Mouse (Mus musculus) kidney, adult 9 months (tissue): ENCODE data around the gene Klrb1c.
"Not testable (repeated sequence)": the region's sequence is repeated elsewhere in the genome, so short reads cannot be mapped to it uniquely, and the experiment has no call there.

ENCODE experiments used
- DNase-seq: peaks from one replicate; pipeline ENCODE4 v3.0.0; 2022

The Klrb1c gene

DNA sequence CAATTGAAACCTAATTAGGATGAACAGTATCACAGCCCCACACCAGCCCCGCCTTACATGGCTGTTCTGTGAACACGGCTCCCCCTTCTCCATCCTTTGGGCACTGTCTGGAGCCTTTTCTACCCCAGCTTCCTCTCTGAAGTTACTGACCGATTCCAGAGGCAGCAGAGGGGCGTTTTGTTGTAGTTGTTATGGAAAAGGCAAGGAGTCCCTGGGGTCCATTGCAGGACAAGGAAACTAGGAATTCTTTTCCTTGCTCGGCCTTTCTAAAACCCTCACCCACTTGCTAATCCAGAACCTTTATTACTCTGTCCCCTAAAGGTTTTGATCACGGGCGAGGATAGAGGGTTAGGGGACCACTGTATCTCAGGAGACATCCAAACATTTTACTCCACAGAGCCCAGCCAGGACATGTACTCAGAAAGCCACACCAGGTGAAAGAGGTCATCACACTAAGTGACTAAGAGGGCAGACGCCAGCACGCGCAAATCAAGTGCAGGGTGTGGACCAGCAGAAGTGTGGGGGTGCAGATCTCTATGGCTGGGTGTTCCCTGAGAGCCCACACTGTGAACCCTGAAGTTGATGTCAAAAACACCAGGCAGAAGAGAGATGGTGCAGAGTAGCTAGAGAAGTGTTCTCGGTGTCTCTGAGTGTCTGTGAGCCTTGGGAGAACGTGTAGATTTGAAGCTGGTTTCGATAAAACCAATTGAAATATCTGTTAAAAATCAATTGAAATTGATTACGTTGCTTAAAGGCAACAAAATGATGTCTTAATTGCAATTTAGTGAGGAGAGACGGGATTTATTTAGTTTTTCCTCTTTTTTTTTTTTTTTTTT, 9.1 kb upstream of the Klrb1c start:
- no peak for DNase-seq

DNA sequence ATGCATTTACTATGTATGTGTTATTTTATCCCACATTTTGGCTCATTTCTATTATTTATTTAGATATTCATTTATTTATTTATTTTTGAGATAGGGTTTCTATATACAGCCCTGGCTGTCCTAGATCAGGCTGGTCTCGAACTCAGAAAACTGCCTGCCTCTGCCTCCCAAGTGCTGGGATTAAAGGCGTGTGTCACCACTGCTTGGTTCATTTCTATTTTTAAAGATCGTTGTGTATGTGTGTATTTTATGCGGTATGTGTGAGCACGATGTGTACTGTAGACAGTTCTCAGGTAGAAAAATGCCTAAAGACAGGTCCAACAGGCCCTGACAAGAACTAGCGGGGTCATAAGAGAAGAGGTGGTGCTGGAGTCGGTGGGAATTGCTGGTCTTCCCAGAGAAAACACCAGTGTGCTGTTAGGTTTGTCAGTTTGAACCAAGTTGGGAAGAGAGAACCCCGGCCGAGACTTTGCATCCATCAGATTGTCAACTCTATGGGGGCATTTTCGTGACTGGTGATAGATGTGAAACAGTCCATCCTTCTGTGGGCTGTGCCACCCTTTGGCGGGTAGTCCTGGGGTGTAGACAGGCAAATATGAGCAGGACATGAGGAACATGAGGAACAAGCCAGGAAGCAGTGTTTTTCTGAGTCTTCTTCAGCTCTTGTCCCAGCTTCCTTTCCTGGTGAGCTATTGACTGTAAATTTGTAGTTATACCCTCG, 8.3 kb upstream of the Klrb1c start:
- no peak for DNase-seq

DNA sequence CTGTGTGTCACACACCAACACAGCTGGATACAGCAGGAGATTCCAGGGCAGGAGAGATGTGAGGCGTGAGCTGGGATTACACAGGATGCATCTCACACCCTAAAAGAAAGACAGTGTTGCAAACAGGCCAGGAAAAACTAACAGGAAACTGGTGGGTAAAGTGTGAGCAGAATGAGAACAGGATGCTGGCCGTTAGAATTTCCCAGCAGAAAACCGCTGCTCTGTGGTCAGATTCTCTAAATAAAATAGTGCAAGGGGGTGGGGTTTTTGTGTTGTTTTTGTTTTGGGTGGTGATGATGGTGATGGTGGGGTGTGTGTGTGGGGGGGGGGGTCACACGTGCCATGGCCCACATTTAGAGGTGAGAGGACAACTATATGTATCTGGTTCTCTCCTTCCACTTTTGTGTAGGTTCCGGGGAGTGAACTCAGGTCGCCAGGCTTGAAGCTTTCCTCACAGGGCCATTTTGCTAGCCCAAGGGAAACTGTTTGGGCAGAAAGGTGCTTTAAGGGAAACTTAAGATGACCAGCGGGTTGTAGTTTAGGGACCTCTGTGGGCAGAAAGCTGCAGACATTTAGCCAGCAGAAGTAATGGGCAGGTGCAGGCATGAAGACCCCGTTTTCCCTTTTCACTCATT, 7.4 kb upstream of the Klrb1c start:
- no peak for DNase-seq

DNA sequence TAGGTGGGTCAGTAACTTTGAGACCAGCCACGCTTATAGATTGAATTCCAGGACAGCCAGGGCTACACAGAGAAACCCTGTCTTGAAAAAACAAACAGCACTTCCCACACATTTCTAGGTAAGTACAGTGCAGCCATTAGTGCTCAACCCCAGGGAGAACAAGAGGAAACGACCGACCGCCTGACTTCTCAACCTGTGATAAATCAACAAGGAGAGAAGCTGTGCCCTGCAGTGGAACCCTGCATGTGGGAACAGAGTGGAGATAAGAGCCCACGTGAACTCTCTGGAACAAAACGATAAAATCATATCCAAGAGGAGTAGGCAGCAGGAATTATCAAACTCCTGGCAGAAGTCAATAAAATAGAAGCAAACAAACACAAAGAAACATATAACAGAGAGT, 4.7 kb upstream of the Klrb1c start:
- DNase-seq: no peak

DNA sequence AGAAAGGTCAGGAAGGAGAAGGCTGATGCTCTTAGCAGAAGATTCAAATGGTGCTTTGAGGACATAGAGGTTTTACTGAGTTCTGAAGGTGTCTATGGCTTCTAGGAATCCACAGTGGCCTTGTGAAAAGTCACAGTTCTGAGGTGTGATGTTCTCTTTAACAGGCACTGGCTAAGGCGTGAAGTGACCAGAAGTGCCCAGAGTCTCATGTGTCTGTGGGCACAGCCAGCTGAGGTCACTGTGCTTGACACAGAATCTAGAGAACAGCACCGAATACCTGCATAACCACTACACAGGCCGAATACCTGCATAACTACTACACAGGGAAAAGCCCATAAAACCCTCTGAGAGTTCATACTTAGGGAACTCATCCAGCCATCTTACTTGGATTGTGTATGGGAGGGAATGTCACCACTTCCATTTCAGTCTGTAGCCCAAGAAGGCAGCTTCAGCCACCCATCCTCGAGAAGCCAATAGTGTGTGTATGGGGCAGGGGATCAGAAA, 1.5 kb upstream of the Klrb1c start:
- not testable (repeated sequence) for DNase-seq

DNA sequence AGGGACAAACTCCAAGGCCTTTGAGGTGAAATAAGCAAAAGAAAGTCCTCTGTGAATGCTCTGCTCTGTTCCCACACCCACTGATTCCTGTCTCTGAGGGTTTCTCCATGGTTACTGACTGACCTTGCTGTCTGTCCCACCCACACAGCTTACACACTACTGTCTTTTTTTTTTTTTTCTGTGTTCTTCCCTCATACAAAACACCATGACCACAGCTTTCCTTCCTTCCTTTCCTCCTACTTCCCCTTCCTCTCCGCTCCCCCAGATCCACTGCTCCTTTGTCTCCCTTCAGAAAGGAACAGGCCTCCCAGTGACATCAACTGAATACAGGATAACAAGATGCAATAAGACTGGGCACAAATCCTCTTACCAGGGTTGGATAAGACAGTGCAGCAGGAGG, 498 bp downstream of the Klrb1c start:
- no peak for DNase-seq

DNA sequence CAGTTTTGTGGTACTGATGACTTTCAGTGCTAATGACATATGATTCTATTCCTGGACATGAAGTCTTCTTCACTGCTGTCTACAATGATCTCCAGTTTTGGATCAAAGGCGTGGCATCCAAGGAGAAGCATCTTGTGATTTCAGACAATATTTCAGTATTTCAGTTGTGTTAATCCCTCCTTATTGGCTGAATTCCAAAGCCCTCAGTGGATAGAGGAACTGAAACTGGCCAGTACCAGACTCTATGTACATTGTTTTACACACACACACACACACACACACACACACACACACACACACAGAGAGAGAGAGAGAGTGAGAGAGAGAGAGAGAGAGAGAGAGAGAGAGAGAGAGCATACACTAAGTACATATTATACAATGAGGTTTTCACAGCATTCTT, 2.6 kb downstream of the Klrb1c start:
- not testable (repeated sequence) for DNase-seq

DNA sequence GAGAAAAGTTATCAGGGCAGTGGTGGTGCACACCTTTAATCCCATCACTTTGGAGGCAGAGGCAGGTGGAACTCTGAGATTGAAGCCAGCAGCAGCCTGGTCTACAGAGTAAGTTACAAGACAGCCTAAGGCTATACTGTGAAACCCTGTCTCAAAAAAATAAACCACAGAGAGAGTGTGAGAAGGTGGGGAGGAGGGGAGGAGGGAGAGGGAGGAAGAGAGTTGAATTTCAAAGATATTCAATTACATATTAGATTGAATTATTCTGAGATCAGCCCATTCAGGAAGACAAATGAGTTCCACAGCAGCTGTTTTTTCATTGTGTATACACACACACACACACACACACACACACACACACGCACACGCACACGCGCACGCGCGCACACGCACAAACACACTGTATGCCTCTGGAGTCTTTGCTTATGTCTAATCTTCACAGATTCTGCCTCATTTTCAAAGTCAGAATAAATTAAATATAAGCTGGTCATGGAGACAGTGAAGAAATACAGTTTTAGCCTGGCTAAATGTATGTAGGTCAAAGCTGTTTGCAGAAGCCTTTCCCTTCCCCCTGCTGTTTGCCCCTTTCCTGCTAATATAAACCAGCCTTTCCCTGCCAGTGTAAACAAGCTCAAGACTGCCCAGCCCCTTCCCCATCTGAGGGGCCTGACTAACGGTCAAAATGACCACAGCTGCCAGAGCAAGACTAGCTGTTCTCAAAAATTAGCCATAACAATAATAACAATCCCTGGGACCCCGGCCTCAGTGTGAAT, 19.3 kb downstream of the Klrb1c start:
- no peak for DNase-seq

DNA sequence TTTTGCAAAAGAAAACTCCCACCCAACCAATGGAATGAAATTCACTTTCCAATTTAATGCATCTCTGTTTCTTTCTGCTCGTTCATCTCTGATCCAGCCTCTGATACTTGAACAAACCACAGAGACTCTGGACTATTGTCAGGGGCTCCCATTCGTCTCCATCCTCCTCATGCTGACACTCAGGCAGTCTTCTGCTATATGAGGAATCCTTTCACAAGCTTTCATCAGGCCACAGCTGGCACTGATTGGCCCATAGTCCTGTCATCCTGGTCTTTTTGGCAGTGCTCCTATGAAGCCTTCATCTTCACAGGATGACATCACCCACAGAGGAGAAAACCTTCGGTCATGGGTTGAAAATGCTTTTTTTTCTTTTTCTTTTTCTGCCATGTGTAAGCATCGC, 21.0 kb downstream of the Klrb1c start:
- DNase-seq: no peak

DNA sequence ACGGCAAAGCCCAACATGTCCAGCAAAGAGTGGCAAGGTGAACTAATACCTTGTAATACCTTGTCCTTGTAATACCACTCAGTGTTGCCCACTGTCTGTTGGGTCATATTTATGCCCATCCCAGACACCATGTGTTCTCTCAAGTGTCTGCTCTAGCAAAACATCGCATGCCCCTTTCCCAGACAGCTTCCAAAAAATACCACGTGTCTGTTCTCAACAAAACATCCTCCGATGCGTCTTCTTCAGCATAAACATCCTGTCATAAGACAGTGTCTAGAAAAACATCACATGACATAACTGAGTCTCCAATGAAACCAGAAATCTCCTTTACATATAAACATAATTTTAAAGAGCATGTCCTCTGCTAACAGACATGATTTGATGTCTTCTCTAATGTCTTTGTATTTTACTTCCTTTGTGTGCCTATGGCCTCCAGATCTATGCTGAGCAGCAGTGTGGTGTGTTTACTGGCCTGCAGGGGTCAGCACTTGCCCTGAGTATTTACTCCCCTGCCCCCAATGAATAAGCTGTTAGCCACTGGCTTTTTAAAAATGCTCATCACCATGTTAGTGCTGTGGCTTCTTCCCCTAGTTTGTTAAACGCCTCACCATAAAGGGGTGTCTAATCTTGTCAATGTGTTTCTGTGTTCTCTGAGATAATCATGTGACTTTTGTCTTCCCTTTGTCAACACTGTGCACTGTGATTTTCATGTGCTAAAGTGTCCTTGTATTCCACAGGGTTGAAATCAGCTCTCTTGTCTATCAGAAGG, 22.3 kb downstream of the Klrb1c start:
- peak; percentile 62 for DNase-seq

DNA sequence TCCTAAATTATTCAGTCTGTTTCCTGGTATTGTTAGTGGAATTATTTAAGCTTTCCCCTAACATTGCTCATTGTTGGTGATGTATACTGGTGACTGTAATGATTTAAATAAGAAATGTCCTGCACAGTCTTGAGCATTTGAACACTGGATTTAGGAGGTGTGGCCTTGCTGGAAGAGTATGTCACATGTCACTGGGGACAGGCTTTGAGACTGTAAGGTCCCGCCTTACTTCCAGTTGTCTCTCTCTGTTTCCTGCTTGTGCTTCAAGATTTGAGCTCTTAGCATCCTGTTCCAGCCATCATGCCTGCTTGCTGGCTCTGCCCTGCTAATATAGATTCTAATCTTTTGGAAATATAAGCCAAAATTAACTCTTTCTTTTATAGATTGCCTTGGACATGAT, 23.8 kb downstream of the Klrb1c start:
- DNase-seq: no peak

DNA sequence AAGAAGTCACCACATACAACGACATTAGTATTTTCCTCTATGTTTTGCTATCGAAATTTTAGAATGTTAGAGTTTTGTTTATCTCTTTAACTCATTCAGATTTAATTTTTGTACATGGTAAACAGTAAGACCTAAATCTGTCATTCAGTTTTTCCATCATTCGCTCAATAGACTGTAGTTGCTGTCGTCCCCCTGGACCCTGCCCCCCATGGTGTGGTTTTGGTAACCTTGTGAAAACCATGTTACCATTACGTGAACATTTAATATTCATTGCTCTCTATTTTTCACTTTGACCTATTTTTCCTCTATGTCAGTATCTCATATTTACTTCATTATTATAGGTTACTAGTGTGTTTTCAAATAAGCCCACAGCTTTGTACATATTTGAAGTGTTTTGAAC, 24.4 kb downstream of the Klrb1c start:
- no peak for DNase-seq

DNA sequence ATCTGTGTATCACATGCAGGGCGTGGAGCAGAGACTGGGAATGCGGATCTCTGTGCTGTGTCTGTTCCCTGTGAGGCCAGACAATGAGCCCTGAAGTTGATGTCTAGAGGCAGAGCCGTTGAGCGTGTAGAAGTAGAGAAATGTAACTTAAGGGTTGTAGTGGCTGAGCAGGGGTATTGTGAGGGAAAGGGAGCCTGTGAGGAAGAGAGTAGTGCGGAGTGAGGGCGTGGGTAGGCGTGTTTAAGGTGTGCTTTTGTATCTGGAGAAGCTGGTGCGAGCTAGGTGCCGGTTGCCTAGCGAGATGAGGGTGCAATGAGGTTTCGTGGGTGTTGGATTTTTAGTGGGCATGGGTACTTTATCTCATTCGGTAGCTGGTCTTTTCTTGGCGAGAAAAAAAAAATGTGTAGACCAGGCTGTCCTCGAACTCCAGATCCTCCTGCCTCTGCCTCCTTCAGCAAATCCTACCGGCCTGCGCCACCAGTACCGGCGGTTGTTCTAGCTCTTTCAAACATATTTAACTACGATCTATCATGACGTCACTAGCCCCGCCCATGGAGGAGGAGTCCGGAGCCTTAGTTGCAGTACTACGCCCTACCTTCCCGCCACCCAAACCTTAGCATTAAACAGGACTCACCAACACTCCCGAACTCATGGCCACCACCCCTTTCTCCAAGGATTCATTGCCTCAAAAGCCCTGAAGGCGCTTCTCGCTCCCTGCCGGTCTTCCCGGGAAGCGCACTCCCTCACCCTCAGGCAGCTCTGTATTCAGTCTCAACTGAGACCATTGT, 25.1 kb downstream of the Klrb1c start:
- peak; percentile 100 for DNase-seq

DNA sequence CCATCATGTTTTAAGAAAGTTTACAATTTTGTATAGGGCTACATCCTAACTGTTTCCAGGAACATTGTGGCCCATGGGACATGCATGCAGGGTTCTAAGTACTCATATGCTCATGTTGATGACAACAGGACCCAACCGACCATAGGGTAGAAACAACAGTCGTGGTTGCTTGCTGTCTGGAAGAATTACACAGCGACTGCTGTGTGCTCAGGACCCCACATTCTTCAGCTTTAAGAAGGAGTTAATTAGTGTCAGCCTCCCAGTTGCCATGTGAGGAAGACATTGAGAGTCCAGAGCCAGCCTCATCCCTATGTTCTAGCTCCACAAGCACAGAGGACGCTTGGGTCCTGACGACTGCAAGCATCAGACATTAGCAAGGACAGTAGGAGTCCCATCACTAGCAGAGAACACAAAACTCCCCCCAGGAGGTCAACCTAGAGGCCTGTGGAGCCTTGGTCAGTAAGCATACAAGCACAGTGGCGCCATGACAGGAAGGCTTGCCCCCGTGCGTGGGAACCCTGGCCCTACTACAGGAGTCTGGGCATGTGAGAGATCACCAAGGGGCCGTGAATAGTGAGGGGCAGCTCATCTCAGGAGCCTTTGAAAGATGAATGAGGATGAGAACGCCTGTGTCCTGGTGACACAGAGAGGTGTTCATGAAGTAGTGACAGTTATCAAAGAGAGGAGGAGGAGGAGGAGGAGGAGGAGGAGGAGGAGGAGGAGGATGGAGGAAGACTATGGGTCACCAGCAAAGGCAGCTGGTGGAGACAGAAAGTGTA, 25.9 kb downstream of the Klrb1c start:
- not testable (repeated sequence) for DNase-seq

DNA sequence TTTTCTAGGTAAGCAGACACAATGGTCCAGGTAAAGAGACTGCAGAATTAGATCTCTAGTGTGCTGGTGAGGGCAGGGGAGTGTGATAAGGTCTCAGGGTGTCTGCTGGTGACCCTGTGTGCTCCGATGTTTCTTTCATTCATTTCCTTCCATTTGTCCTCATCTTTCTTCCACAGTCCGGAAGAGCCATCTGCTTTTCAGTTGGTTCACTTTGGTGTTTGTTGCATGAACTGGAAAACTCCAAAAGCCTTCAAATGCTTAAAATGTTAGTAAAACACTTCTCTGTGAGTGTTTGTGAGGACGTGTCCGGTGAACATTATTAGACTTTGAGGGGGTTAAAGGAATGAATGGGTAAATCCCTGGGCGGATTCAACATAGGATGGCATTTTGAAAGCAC, 27.9 kb downstream of the Klrb1c start:
- DNase-seq: no peak

DNA sequence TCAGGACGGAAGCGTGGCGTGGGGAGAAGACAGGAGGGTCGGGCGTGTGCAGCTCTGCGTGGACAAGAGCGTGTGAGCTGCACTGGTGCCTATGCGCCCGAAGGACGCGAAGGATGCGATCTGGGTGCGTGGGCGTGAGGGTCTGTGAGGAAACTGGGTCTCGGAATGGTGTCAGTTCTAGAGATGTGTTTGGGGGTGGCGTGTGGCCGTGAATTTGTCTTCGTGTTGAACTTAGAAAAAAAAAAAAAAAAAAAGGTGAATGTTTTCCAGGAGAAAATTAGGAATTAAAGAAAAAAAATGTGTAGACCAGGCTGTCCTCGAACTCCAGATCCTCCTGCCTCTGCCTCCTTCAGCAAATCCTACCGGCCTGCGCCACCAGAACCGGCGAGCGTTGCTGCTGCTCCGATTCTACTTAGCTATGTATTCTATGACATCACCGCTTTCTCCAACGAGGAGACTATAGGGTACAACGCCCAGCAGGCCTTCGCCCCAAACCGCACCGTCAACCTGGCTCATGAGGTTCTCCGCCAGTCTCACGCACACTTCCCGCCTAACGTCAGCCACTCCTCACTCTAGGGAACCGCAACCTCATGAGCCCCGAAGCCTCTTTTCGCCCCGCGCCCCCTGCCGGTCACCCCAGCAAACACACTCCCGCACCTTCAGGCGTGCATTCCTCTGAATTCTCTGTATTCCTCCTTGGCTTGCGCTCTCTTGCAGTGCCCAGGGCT, 28.4 kb downstream of the Klrb1c start:
- DNase-seq: peak; percentile 94

DNA sequence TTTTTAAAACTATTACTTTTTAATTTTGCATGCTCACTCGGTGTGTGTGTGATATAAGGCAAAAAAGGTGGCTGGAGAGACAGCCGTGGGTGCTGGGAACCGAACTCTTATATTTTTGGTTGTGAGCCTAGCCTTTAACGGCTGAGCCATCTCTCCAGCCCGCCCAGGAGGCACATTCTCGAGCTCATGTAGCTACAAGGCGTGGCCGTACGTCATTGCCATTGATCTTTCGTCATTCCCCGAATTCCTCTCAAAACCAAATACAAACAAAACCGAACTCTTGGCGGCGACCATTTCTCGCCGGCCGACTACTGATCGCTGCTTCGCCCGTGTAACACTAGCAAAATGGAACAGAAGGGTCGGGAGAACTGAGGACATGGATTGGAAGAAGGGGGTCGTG, 29.0 kb downstream of the Klrb1c start:
- peak; percentile 94 for DNase-seq

DNA sequence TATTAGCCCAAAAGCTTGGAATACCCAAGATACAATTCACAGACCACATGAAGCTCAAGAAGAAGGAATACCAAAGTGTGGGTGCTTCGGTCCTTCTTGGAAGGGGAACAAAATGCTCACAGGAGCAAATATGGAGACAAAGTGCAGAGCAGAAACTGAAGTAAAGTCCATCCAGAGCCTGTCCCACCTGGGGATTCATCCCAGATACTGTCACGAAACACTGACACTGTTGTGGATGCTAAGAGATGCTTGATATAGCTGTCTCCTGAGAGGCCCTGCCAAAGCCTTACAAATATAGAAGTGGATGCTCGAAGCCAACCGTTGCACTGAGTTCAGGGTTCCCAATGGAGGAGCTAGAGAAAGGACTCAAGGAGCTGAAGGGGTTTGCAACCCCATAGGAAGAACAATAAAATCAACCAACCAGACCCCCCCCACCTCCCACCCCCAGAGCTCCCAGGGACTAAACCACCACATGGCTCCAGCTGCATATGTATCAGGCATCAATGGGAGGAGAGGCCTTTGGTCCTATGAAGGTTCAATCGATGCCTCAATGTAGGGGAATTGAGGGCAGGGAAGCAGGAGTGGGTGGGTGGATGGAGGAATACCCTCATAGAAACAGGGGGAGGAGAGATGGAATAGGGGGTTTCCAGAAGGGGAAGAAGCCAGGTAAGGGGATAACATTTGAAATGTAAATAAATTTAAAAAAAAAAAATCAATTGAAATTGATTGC, 29.6 kb downstream of the Klrb1c start:
- no peak for DNase-seq

DNA sequence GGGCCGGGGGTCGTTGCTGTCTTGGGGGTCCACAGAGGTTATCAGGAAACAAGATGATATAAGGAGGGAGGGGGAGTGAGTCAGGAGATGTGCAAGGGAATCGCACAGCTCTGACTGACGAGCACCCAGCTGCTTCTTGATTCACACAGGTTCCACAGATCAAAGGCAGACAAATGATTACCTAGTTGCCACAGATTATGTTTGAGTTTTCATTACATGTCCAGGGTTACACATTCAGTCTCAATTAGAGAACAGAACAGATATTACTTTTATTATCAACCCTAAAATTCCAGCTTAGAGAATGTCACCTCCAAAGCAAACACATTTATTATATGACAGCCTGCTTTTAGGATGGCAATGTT, 33.6 kb downstream of the Klrb1c start:
- DNase-seq: not testable (repeated sequence)
